Mouse (Mus musculus): ENCODE results near the gene Psmc3. TPM values are rescaled to one million over a fixed set of nuclear protein-coding genes. Genes with fewer than 3 reads are reported as not detected.
A peak's percentile ranks its signal among the peaks of the same experiment; 100 is the strongest.
"Not testable (repeated sequence)": the region's sequence is repeated elsewhere in the genome, so short reads cannot be mapped to it uniquely, and the experiment has no call there.

Psmc3 gene
- total RNA-seq, 2 experiments from 2014 or later: 209 to 211 TPM

DNA sequence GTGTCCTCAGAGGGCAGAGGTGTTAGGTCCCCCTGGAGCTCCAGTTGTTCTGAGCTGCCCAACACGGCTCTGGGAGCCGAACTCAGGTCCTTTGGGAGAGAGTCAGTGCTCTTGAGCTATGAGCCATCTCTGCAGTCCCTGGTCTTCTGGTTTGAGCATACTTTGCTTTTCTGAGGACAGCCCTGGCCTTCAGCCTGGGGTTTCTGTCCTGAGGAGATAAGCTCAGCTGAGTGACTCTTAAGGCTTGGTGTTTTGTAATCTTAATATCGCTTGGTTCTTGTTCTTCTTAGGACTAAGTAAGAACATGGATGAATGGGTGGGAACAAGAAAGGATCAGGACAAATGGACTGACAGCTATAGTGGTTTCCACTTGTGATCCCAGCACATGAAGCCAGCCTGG is 54.3 kb downstream of the Psmc3 start:
- no peak for DNase-seq
- intact Hi-C loops (cut with DNase I): no loop called here

DNA sequence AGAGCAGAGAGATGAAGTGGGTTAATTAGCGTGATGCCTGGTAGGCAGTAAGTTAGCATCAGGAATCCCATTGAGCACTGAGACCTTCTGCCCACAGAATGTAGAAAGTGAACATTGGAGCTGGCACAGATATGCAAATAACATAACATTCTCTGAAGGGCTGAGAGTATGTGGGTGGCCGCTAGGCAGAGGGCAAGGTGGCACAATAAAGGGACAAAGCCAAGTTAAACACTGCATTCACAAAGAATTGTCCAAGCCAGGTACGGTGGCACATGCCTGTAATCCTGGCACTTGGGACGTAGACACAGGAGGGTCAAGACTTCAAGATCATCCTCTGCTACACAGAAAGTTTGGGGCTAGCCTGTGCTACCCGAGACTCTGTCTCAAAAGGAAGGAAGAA is 55.4 kb downstream of the Psmc3 start:
- no peak for DNase-seq
- intact Hi-C loops (cut with DNase I): no loop called here

DNA sequence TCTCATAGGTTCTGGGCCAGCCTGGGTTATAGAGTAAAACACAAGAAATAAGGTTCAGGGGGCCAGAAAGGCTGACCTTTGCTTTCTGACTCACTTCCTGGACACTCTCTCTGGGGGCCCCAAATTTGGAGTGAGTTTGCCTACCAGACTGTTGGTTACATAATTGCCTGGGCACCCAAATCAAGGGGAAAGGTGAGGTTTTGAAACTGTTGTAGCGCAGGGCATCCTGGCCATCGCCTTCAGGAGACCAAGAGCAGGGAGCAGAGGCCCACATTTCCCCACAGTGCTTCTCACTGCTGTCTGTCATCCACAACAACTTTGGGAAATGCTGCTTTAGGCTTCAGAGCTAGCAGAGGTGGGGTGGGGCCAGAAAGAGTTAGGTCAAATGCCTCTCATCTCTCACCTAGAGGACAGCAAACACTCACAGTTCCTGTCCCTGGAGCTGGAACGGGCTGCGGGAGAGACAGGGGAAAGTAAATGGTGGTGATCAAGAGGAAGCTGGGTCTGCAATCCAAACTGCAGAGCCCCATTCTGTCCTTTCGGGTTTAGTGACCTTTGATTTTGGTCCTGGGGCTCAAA is 56.1 kb downstream of the Psmc3 start:
- intact Hi-C loops (cut with DNase I): loop anchor here (10.0 kb wide), 1 partner anchor 155 kb away; the partner anchor contains the start of gene Arfgap2
- DNase-seq: no peak

DNA sequence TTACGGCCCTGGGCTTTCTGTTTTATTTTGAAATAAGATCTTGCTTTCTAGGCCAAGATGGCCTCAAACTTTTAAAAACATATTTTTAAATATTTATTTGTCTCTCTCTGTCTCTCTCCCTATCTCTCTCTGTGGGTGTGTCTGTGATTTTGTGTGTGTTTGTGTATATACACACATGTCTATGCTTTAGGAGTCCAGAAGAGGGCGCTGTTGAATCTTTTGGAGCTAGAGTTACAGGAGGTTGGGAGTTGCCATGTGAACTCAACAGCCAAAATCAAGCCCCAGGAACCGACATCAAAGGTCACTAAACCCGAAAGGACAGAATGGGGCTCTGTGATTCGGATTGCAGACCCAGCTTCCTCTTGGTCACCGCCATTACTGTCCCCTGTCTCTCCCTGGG is 56.6 kb downstream of the Psmc3 start:
- DNase-seq: no peak
- intact Hi-C loops (cut with DNase I): loop anchor here (10.0 kb wide), 1 partner anchor 154 kb away; the partner anchor contains the start of gene Arfgap2

DNA sequence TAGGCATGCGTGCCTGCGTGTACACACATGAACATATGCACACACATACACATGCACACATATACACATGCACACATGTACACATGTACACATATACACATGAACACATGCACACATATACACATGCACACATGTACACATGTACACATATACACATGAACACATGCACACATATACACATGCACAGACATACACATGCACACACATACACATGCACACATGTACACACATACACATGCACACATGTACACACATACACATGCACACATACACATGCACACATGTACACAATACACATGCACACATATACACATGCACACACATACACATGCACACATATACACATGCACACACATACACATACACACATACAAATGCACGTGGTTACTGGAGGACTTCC is 58.0 kb downstream of the Psmc3 start:
- intact Hi-C loops (cut with DNase I): loop anchor here (10.0 kb wide), 1 partner anchor 153 kb away; the partner anchor contains the start of gene Arfgap2
- DNase-seq: not testable (repeated sequence)

DNA sequence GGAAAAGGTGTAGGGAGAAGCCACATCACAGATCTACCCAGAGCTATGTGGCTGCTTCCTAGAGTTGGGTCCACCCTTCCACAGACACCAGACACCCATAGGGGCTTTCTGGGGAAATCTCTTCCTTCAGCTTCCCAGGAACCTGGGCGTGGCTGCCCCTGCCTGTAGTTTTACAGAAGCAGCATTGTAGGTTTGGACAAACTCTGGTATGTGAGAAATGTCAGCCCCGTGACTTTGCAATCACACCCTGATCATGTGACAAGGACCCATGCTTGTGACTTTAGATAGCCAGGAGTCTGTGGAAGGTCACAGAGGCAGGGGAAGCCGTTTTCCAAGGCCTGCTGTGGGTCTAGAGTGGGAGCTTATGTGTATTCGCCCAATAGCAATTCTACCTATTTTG is 58.7 kb downstream of the Psmc3 start:
- intact Hi-C loops (cut with DNase I): loop anchor here (10.0 kb wide), 1 partner anchor 152 kb away; the partner anchor contains the start of gene Arfgap2
- DNase-seq: no peak

DNA sequence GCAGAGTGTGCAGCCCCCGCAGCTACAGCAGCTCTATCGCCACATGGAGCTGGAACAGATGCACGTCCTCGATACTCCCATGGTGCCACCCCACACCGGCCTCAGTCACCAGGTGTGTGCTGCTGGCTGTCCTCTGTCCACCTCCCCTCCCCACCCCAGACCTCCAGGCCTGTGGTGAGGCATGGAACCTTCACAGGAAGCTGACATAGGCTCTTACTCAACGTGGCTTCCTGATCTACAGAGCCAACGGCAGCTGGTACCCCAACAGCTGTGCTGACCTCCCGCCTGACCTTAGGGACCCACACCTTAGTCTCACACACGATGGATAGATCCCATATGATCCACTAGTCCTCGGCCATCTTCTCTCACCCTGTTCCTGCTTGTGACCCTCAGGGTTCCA is 59.5 kb downstream of the Psmc3 start:
- no peak for DNase-seq
- intact Hi-C loops (cut with DNase I): loop anchor here (10.0 kb wide), 1 partner anchor 151 kb away; the partner anchor contains the start of gene Arfgap2

DNA sequence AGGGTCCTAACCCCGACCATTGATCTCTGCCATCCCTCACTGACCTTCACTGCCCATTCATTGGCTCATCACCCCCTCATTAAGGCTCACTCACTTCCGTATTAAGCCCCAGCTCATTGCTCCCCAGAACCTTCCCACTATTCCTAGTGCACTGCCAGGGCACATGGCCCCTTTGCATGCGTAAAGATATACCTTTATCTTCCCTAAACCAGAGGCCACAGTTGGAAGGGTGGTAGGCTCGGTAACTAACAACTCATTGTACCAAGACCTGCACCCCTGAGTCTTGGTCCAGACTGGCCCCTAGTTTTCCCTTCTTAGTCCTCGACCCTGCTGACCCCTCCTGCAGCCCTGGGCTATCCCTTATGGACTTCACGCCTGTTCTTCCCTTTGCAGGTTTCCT is 60.0 kb downstream of the Psmc3 start:
- intact Hi-C loops (cut with DNase I): loop anchor here (10.0 kb wide), 1 partner anchor 151 kb away; the partner anchor contains the start of gene Arfgap2
- no peak for DNase-seq

DNA sequence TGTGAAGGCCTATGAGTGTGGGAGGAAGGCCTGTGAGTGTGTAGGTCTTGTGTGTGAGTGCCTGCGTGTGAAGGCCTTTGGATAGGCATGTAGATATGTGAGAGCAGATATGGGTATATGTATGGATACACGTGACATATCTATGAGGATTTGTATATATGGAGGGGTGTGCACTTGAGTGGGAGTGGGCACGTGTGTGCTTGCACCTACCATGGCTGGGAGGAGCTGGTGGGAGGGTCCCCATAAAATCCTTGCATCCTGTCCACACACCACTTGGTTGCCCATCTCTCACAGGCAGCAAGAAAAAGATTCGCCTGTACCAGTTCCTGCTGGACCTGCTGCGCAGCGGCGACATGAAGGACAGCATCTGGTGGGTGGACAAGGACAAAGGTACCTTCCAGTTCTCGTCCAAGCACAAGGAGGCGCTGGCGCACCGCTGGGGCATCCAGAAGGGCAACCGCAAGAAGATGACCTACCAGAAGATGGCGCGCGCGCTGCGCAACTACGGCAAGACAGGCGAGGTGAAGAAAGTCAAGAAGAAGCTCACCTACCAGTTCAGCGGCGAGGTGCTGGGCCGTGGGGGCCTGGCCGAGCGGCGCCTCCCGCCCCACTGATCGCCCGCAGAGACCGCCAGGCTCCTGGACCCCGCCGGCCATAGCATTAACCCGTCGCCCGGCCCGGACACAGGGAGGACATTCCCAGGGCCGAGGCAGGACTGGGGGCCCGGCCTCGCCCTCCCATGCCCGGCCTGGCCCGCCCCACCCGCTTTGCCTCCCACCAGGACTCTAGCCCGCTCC is 61.2 kb downstream of the Psmc3 start:
- peak; percentile 98 to 99 for DNase-seq
- intact Hi-C loops (cut with DNase I): loop anchor here (1.0 to 10.0 kb wide), 5 partner anchors 79 to 362 kb away; partner anchors contain the start of genes Arfgap2 and Ddb2

DNA sequence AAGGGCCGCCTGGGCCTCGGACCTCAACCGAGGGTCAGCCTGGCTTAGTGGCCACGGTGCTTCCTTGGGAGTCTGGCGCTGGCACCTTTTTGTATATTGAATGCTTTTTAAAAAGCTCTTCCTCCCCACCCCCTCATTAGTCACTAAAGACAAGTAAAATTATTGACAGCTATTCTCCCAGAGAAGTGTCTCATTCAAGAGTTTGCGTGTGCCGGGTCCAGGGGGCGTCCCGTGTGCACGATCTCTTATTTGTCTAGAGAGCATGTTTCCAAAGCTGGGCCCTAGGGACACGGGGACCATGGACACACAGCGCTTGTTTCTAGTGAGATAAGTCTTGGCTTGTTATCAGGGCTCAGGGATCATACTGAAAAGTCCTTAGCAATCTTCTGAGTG is 61.8 kb downstream of the Psmc3 start:
- DNase-seq: no peak
- intact Hi-C loops (cut with DNase I): loop anchor here (1.0 to 10.0 kb wide), 5 partner anchors 79 to 362 kb away; partner anchors contain the start of genes Arfgap2 and Ddb2

Other genes with a start within 250 kb of the Psmc3 start
- 100 to 1,000 TPM; 184 to 190 TPM for gene Mtch2, start 206.9 kb upstream of the Psmc3 start, total RNA-seq (2021)
- gene C1qtnf4, start 168.1 kb upstream of the Psmc3 start, total RNA-seq (2021): 1 to 10 TPM; 4.3 to 6.3 TPM
- gene Kbtbd4, start 149.3 kb upstream of the Psmc3 start, total RNA-seq (2021): 10 to 100 TPM; 19.3 to 22.6 TPM
- 100 to 1,000 TPM; 752 to 790 TPM for gene Ndufs3, start 149.2 kb upstream of the Psmc3 start, total RNA-seq (2021)
- gene Celf1, start 113.6 kb upstream of the Psmc3 start, total RNA-seq (2021): 10 to 100 TPM; 87.1 to 89.0 TPM
- 10 to 100 TPM; 11.6 to 12.4 TPM for gene Rapsn, start 18.4 kb upstream of the Psmc3 start, total RNA-seq (2021)
- 10 to 100 TPM; 24.7 to 25.5 TPM for gene Slc39a13, start 16.4 kb downstream of the Psmc3 start, total RNA-seq (2021)
- gene Spi1, start 28.4 kb downstream of the Psmc3 start, total RNA-seq (2021): 1 to 10 TPM; 4.1 TPM
- gene Mybpc3, start 64.1 kb downstream of the Psmc3 start, total RNA-seq (2021): 1,000 to 10,000 TPM; 1,701 to 1,920 TPM
- 1 to 10 TPM; 6.6 to 7.7 TPM for gene Madd, start 129.8 kb downstream of the Psmc3 start, total RNA-seq (2021)
- 10 to 100 TPM in 1 of 2 experiments, 1 to 10 TPM in 1; 8.6 to 11.8 TPM for gene Nr1h3, start 148.8 kb downstream of the Psmc3 start, total RNA-seq (2021)
- 10 to 100 TPM; 18.1 to 19.7 TPM for gene Acp2, start 148.9 kb downstream of the Psmc3 start, total RNA-seq (2021)
- 1 to 10 TPM; 4.6 to 6.3 TPM for gene Ddb2, start 183.0 kb downstream of the Psmc3 start, total RNA-seq (2021)
- 100 to 1,000 TPM; 106 to 109 TPM for gene Pacsin3, start 201.9 kb downstream of the Psmc3 start, total RNA-seq (2021)
- 10 to 100 TPM; 59.2 to 62.4 TPM for gene Arfgap2, start 211.0 kb downstream of the Psmc3 start, total RNA-seq (2021)